Mouse (Mus musculus): ENCODE measurements around the gene Irak4.

GRCm38 (mm10) chr15:94600145-94600707, 56.8 kb downstream of the Irak4 start:
- TF ChIP-seq EP300 (IDR thresholded peaks at IDR 0.05; ENCODE audit: insufficient read depth, low read depth, low read length) (no peak), POLR2A (IDR thresholded peaks at IDR 0.05; ENCODE audit: insufficient read depth, low read length) (no peak)

Data from ES-Bruce4 (cell line).